Mouse (Mus musculus) limb, embryonic 15.5 days (tissue): ENCODE measurements around the gene Trpv4. TPM values are rescaled to one million over a fixed set of nuclear protein-coding genes. Genes with fewer than 3 reads are reported as not detected.

Source experiments
- ATAC-seq: fragments of 200-750 bp; cut with Nextera tagmentation; 2 replicates; pipeline ENCODE4 v1.8.0; 2017; ENCODE audit warnings: low read depth, moderate TSS enrichment; ENCODE audit not compliant: insufficient number of reproducible peaks, low FRiP score, low TSS enrichment
- H3K27ac ChIP-seq: fragments of 300-500 bp; sonication (generic); 2 replicates; pipeline ENCODE4 v1.5.1; 2015; ENCODE audit warnings: moderate library complexity, mild to moderate bottlenecking, inconsistent platforms
- H3K27me3 ChIP-seq: fragments of 300-500 bp; sonication (generic); 2 replicates; pipeline ENCODE4 v1.6.1; 2015; ENCODE audit warnings: inconsistent platforms
- H3K36me3 ChIP-seq: fragments of 300-500 bp; sonication (generic); 2 replicates; pipeline ENCODE4 v1.6.1; 2015; ENCODE audit warnings: inconsistent platforms
- H3K4me1 ChIP-seq: fragments of 300-500 bp; sonication (generic); 2 replicates; pipeline ENCODE4 v1.6.1; 2015; ENCODE audit warnings: inconsistent platforms
- H3K4me2 ChIP-seq: fragments of 300-500 bp; sonication (generic); 2 replicates; pipeline ENCODE4 v1.6.1; 2015; ENCODE audit warnings: mild to moderate bottlenecking, inconsistent platforms
- H3K4me3 ChIP-seq: fragments of 300-500 bp; sonication (generic); 2 replicates; pipeline ENCODE4 v1.5.1; 2015; ENCODE audit warnings: mild to moderate bottlenecking, inconsistent platforms
- H3K9ac ChIP-seq: fragments of 300-500 bp; sonication (generic); 2 replicates; pipeline ENCODE4 v1.6.1; 2015; ENCODE audit warnings: inconsistent platforms
- H3K9me3 ChIP-seq: fragments of 300-500 bp; sonication (generic); 2 replicates; pipeline ENCODE4 v1.6.1; 2016; ENCODE audit warnings: inconsistent platforms
- WGBS: fragments of 180-500 bp; shearing (Covaris S2); methylation state at CpG from one replicate; pipeline ENCODE4 v1.1.7; 2015; 5-methylcytosine and 5-hydroxymethylcytosine counted together
- polyA plus RNA-seq: library from polyadenylated mRNA; unstranded; fragments of >200 nt; fragmentation: Nextera tagmentation; extraction: Ambion mirVana; gene quantifications from 2 replicates; pipeline ENCODE4 v1.2.1, GENCODE M21; 2015

Gene Trpv4
- 14.8 and 16.2 TPM in 2 replicates for polyA plus RNA-seq

GRCm38 (mm10) chr5:114658255-114658654 is at the start of gene Trpv4:
Trpv4 (minus strand) TSS chr5:114658421.
- H3K9ac ChIP-seq, result peak within 1 kb of the TSS; percentile 44
- under 1% methylated on average over 35 of the region's 47 CpGs for WGBS
- no peaks in the 10 kb centered on the region for H3K36me3 ChIP-seq
- H3K27me3 ChIP-seq, result peaks cover 40% of the 10 kb centered on the region
- ATAC-seq, result 0 out of 2 replicates have a peak, but pooled peaks have one; percentile 50
- no peaks in the 10 kb centered on the region for H3K9me3 ChIP-seq
- H3K4me3 ChIP-seq, result peak within 1 kb of the TSS; percentile 56
- peaks cover 33% of the 10 kb centered on the region for H3K4me1 ChIP-seq
- peak within 1 kb of the TSS; percentile 61 for H3K27ac ChIP-seq
- H3K4me2 ChIP-seq, result peak within 1 kb of the TSS; percentile 93

- Histone ChIP-seq H3K36me3 (peaks cover 27% of the 10 kb centered on the region), H3K9me3 (no peaks in the 10 kb centered on the region), H3K4me2 (peak within 1 kb of the TSS; percentile 79), H3K4me1 (peaks cover 11% of the 10 kb centered on the region), H3K27ac (no peak within 1 kb of the TSS), H3K9ac (peak within 1 kb of the TSS; percentile 66), H3K27me3 (no peaks in the 10 kb centered on the region), H3K4me3 (peak within 1 kb of the TSS; percentile 88)
- peak; percentile 68; the same call in 1 of the 2 replicates for ATAC-seq
- 1% methylated on average over 49 of the region's 49 CpGs for WGBS
Measured at GRCm38 (mm10) chr5:114707265-114708068, 49.2 kb upstream of the Trpv4 start, which contains the start of gene Tchp. Tchp (plus strand) TSS chr5:114707760.

- WGBS, result 58% methylated on average over 14 of the region's 14 CpGs
- Histone ChIP-seq H3K9ac (no peak overlapping the region), H3K36me3 (no peaks in the 10 kb centered on the region), H3K4me3 (no peak overlapping the region), H3K4me1 (no peaks in the 10 kb centered on the region), H3K27ac (no peak overlapping the region), H3K9me3 (no peaks in the 10 kb centered on the region), H3K4me2 (no peak overlapping the region), H3K27me3 (no peaks in the 10 kb centered on the region)
- ATAC-seq, result no peak
Measured at GRCm38 (mm10) chr5:114702403-114703392, 44.5 kb upstream of the Trpv4 start.

GRCm38 (mm10) chr5:114699015-114699414 is 40.8 kb upstream of the Trpv4 start:
- no peaks in the 10 kb centered on the region for H3K4me1 ChIP-seq
- WGBS, result 57% methylated on average over 7 of the region's 7 CpGs
- no peaks in the 10 kb centered on the region for H3K9me3 ChIP-seq
- ATAC-seq, result no peak
- no peaks in the 10 kb centered on the region for H3K36me3 ChIP-seq
- no peak overlapping the region for H3K4me3 ChIP-seq
- no peak overlapping the region for H3K9ac ChIP-seq
- H3K27ac ChIP-seq, result no peak overlapping the region
- H3K27me3 ChIP-seq, result no peaks in the 10 kb centered on the region; the same call in 1 of the 2 replicates
- no peak overlapping the region for H3K4me2 ChIP-seq

- no peak overlapping the region for H3K4me3 ChIP-seq
- no peak for ATAC-seq
Measured at GRCm38 (mm10) chr5:114698044-114698746, 40.0 kb upstream of the Trpv4 start.

GRCm38 (mm10) chr5:114696939-114697338 is 38.7 kb upstream of the Trpv4 start:
- Histone ChIP-seq H3K4me2 (no peak overlapping the region), H3K27ac (no peak overlapping the region), H3K9me3 (no peaks in the 10 kb centered on the region), H3K4me3 (no peak overlapping the region), H3K9ac (no peak overlapping the region), H3K36me3 (no peaks in the 10 kb centered on the region), H3K4me1 (no peaks in the 10 kb centered on the region), H3K27me3 (no peaks in the 10 kb centered on the region; the same call in 1 of the 2 replicates)
- 82% methylated on average over 17 of the region's 17 CpGs for WGBS
- no peak for ATAC-seq

More at GRCm38 (mm10) chr5:114698044-114698746, 40.0 kb upstream of the Trpv4 start:
- Histone ChIP-seq H3K9ac (no peak overlapping the region), H3K27me3 (no peaks in the 10 kb centered on the region; the same call in 1 of the 2 replicates), H3K4me1 (no peaks in the 10 kb centered on the region), H3K27ac (no peak overlapping the region), H3K9me3 (no peaks in the 10 kb centered on the region), H3K4me2 (no peak overlapping the region), H3K36me3 (no peaks in the 10 kb centered on the region)
- 84% methylated on average over 19 of the region's 19 CpGs for WGBS

- no peak overlapping the region for H3K4me3 ChIP-seq
- H3K4me1 ChIP-seq, result peaks cover 4% of the 10 kb centered on the region; the same call in 1 of the 2 replicates
- H3K36me3 ChIP-seq, result no peaks in the 10 kb centered on the region
- H3K9me3 ChIP-seq, result no peaks in the 10 kb centered on the region
- ATAC-seq, result no peak
- no peaks in the 10 kb centered on the region; the same call in 1 of the 2 replicates for H3K27me3 ChIP-seq
- H3K27ac ChIP-seq, result no peak overlapping the region
- no peak overlapping the region for H3K9ac ChIP-seq
- no peak overlapping the region for H3K4me2 ChIP-seq
- 59% methylated on average over 5 of the region's 5 CpGs for WGBS
Measured at GRCm38 (mm10) chr5:114695775-114696174, 37.6 kb upstream of the Trpv4 start.

GRCm38 (mm10) chr5:114690633-114691567 is 32.7 kb upstream of the Trpv4 start, which contains the start of gene Gltp:
Gltp (minus strand) TSS chr5:114690984.
- Histone ChIP-seq H3K4me3 (peak within 1 kb of the TSS; percentile 80), H3K27me3 (no peaks in the 10 kb centered on the region; the same call in 1 of the 2 replicates), H3K36me3 (no peaks in the 10 kb centered on the region), H3K9me3 (no peaks in the 10 kb centered on the region), H3K4me2 (peak within 1 kb of the TSS; percentile 81), H3K4me1 (peaks cover 21% of the 10 kb centered on the region), H3K9ac (peak within 1 kb of the TSS; percentile 61), H3K27ac (peak within 1 kb of the TSS; percentile 69)
- ATAC-seq, result peak; percentile 92
- 7% methylated on average over 48 of the region's 75 CpGs for WGBS

GRCm38 (mm10) chr5:114689700-114690366 is 31.6 kb upstream of the Trpv4 start:
- no peak for ATAC-seq
- no peaks in the 10 kb centered on the region for H3K36me3 ChIP-seq

GRCm38 (mm10) chr5:114688703-114689102 is 30.5 kb upstream of the Trpv4 start:
- H3K9ac ChIP-seq, result no peak overlapping the region
- WGBS, result 84% methylated on average over 13 of the region's 13 CpGs

More at GRCm38 (mm10) chr5:114689700-114690366, 31.6 kb upstream of the Trpv4 start:
- H3K27me3 ChIP-seq, result no peaks in the 10 kb centered on the region; the same call in 1 of the 2 replicates
- H3K4me1 ChIP-seq, result peaks cover 24% of the 10 kb centered on the region
- peak overlapping the region; percentile 61; the same call in 1 of the 2 replicates for H3K9ac ChIP-seq
- 16% methylated on average over 16 of the region's 16 CpGs for WGBS
- H3K4me2 ChIP-seq, result peak overlapping the region; percentile 81
- H3K4me3 ChIP-seq, result peak overlapping the region; percentile 80
- H3K9me3 ChIP-seq, result no peaks in the 10 kb centered on the region
- peak overlapping the region; percentile 69 for H3K27ac ChIP-seq

More at GRCm38 (mm10) chr5:114688703-114689102, 30.5 kb upstream of the Trpv4 start:
- H3K4me3 ChIP-seq, result peak overlapping the region; percentile 80
- H3K9me3 ChIP-seq, result no peaks in the 10 kb centered on the region
- no peak overlapping the region for H3K27ac ChIP-seq
- H3K4me1 ChIP-seq, result peaks cover 29% of the 10 kb centered on the region
- peak overlapping the region; percentile 14; the same call in 1 of the 2 replicates for H3K4me2 ChIP-seq
- no peaks in the 10 kb centered on the region for H3K27me3 ChIP-seq
- H3K36me3 ChIP-seq, result no peaks in the 10 kb centered on the region
- no peak for ATAC-seq
